Mouse (Mus musculus): ENCODE results near the gene Tab1. TPM values are rescaled to one million over a fixed set of nuclear protein-coding genes. Genes with fewer than 3 reads are reported as not detected.

The Tab1 gene
- polyA plus RNA-seq, 2 experiments: 9.4 to 11.9 TPM

DNA sequence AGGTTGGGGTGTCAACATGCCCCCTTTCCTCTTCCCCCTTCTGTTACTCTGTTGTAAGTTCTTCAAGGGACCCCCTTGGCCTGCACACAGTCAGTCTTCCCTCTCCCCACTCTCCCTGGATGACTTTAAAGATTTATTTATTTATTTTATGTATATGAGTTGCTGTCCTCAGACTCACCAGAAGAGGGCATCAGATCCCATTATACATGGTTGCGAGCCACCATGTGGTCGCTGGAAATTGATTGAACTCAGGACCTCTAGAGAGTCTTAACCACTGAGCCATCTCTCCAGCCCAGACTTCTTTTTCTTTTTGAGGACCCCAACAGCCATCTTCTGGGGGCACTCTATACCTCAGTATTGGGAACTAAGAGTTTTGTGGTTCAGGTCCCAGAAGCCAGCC is 20.4 kb upstream of the Tab1 start:
- 50% methylated on average over 2 of the region's 2 CpGs for WGBS (ENCODE audit: insufficient replicate concordance)
- DNase-seq (ENCODE audit: low read depth in 3 of 3, low spot score in 3 of 3) (no peak), ATAC-seq (ENCODE audit: insufficient read depth) (no peak)
- H3K4me2 ChIP-seq (ENCODE audit: low read depth): no peak overlapping the region
- H3K36me3 ChIP-seq (replicated peaks; ENCODE audit: control insufficient read depth, insufficient read depth, low read depth): no peaks in the 10 kb centered on the region
- H3K4me3 ChIP-seq (ENCODE audit: insufficient read depth in 1 of 2, low read depth in 2 of 2, low read length in 2 of 2): no peak overlapping the region
- no peak for TF ChIP-seq EP300 (IDR thresholded peaks at IDR 0.05; ENCODE audit: low read depth)
- peak; percentile 61 for TF ChIP-seq CTCF (IDR thresholded peaks at IDR 0.05; ENCODE audit: low read depth)
- H3K27me3 ChIP-seq (ENCODE audit: control insufficient read depth, insufficient read depth, low read length): no peaks in the 10 kb centered on the region
- peaks cover 7 to 20% of the 10 kb centered on the region in 2 experiments; a peak in 3 of 4 replicates for H3K4me1 ChIP-seq (replicated peaks; ENCODE audit: control insufficient read depth in 2 of 2, insufficient read depth in 2 of 2, low read length in 1 of 2)
- H3K9me3 ChIP-seq (ENCODE audit: control insufficient read depth, low read length): no peaks in the 10 kb centered on the region
- no peak overlapping the region for H3K27ac ChIP-seq
- H3K9ac ChIP-seq (replicated peaks): no peak overlapping the region

GRCm38 (mm10) chr15:80114414-80114813 is 18.5 kb upstream of the Tab1 start:
- ATAC-seq (ENCODE audit: insufficient read depth): no peak
- 79% methylated on average over 7 of the region's 7 CpGs for WGBS (ENCODE audit: insufficient replicate concordance)

DNA sequence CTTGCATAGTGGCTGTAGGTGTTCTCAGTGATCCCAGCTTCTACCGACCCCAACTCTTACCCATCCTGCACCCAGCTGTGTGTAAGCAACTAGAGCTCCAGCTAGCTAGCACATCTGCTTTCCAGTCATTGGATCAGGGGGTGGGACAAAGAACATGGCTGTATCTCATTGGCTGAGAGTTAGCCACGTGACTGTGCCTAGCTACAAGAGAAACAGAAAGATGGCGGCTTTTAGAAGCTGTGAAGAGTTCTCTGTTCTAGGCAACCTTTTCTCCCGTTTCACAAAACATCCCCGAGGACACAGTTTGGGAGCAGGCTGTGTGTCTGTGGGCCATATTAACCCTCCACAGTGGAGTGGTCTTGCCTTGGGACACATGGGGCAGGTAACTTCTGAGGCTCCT is 17.7 kb upstream of the Tab1 start:
- WGBS (ENCODE audit: insufficient replicate concordance): 53% methylated on average over 5 of the region's 5 CpGs
- Histone ChIP-seq H3K4me1 (replicated peaks; ENCODE audit: control insufficient read depth in 2 of 2, insufficient read depth in 2 of 2, low read length in 1 of 2) (peaks cover 7 to 20% of the 10 kb centered on the region in 2 experiments; a peak in 3 of 4 replicates), H3K4me3 (ENCODE audit: insufficient read depth in 1 of 2, low read depth in 2 of 2, low read length in 2 of 2) (peak overlapping the region in 1 of 2 experiments; percentile 33; a peak in 1 of 4 replicates), H3K27me3 (ENCODE audit: control insufficient read depth, insufficient read depth, low read length) (no peaks in the 10 kb centered on the region), H3K9me3 (ENCODE audit: control insufficient read depth, low read length) (no peaks in the 10 kb centered on the region), H3K27ac (no peak overlapping the region), H3K36me3 (replicated peaks; ENCODE audit: control insufficient read depth, insufficient read depth, low read depth) (no peaks in the 10 kb centered on the region), H3K9ac (replicated peaks) (no peak overlapping the region), H3K4me2 (ENCODE audit: low read depth) (peak overlapping the region; percentile 36)
- DNase-seq (ENCODE audit: low read depth in 3 of 3, low spot score in 3 of 3): no peak
- no peak for TF ChIP-seq CTCF (IDR thresholded peaks at IDR 0.05; ENCODE audit: low read depth)
- no peak for TF ChIP-seq EP300 (IDR thresholded peaks at IDR 0.05; ENCODE audit: low read depth)
- no peak for ATAC-seq (ENCODE audit: insufficient read depth)

More at GRCm38 (mm10) chr15:80114414-80114813, 18.5 kb upstream of the Tab1 start:
- H3K4me3 ChIP-seq (ENCODE audit: insufficient read depth in 1 of 2, low read depth in 2 of 2, low read length in 2 of 2): no peak overlapping the region
- H3K36me3 ChIP-seq (replicated peaks; ENCODE audit: control insufficient read depth, insufficient read depth, low read depth): no peaks in the 10 kb centered on the region
- no peak for DNase-seq (ENCODE audit: low read depth in 3 of 3, low spot score in 3 of 3)
- H3K27ac ChIP-seq: no peak overlapping the region
- no peak overlapping the region for H3K4me2 ChIP-seq (ENCODE audit: low read depth)
- TF ChIP-seq CTCF (IDR thresholded peaks at IDR 0.05; ENCODE audit: low read depth): no peak
- no peak for TF ChIP-seq EP300 (IDR thresholded peaks at IDR 0.05; ENCODE audit: low read depth)
- H3K27me3 ChIP-seq (ENCODE audit: control insufficient read depth, insufficient read depth, low read length): no peaks in the 10 kb centered on the region
- peaks cover 7 to 20% of the 10 kb centered on the region in 2 experiments; a peak in 3 of 4 replicates for H3K4me1 ChIP-seq (replicated peaks; ENCODE audit: control insufficient read depth in 2 of 2, insufficient read depth in 2 of 2, low read length in 1 of 2)
- no peak overlapping the region for H3K9ac ChIP-seq (replicated peaks)
- H3K9me3 ChIP-seq (ENCODE audit: control insufficient read depth, low read length): no peaks in the 10 kb centered on the region

GRCm38 (mm10) chr15:80115866-80116794 is 16.8 kb upstream of the Tab1 start:
- Histone ChIP-seq H3K36me3 (replicated peaks; ENCODE audit: control insufficient read depth, insufficient read depth, low read depth) (no peaks in the 10 kb centered on the region), H3K9ac (replicated peaks) (no peak overlapping the region), H3K4me1 (replicated peaks; ENCODE audit: control insufficient read depth in 2 of 2, insufficient read depth in 2 of 2, low read length in 1 of 2) (peaks cover 7 to 20% of the 10 kb centered on the region in 2 experiments; a peak in 3 of 4 replicates), H3K27ac (no peak overlapping the region), H3K27me3 (ENCODE audit: control insufficient read depth, insufficient read depth, low read length) (no peaks in the 10 kb centered on the region), H3K4me2 (ENCODE audit: low read depth) (peak overlapping the region; percentile 36), H3K9me3 (ENCODE audit: control insufficient read depth, low read length) (no peaks in the 10 kb centered on the region), H3K4me3 (ENCODE audit: insufficient read depth in 1 of 2, low read depth in 2 of 2, low read length in 2 of 2) (no peak overlapping the region)
- TF ChIP-seq CTCF (IDR thresholded peaks at IDR 0.05; ENCODE audit: low read depth) (no peak), EP300 (IDR thresholded peaks at IDR 0.05; ENCODE audit: low read depth) (no peak)
- no peak for DNase-seq (ENCODE audit: low read depth in 3 of 3, low spot score in 3 of 3)
- ATAC-seq (ENCODE audit: insufficient read depth): no peak; the same call in 1 of the 2 replicates
- WGBS (ENCODE audit: insufficient replicate concordance): 65% methylated on average over 13 of the region's 13 CpGs

DNA sequence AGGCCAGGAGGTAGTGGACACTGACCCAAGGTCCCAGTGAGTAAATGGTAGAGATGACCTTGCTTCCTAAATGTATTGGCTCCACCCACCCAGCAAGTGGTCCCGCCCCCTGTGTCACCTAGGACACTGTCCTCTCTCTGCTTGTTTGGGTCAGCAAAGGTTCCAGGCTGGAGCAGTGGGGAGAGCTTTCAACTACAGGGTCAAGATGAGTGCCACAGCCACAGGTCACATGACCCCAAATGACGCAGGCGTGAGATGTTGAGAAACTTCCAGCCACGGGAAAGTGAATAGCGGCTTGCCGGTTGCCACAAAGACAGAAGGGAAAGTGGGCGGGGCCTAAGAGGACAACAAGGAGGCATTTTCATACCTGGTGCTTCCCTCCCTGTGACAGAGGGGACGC is 15.8 kb upstream of the Tab1 start:
- Histone ChIP-seq H3K36me3 (replicated peaks; ENCODE audit: control insufficient read depth, insufficient read depth, low read depth) (no peaks in the 10 kb centered on the region), H3K4me1 (replicated peaks; ENCODE audit: control insufficient read depth in 2 of 2, insufficient read depth in 2 of 2, low read length in 1 of 2) (peaks cover 7 to 20% of the 10 kb centered on the region in 2 experiments; a peak in 3 of 4 replicates), H3K27ac (no peak overlapping the region), H3K4me2 (ENCODE audit: low read depth) (peak overlapping the region; percentile 15; the same call in 1 of the 2 replicates), H3K4me3 (ENCODE audit: insufficient read depth in 1 of 2, low read depth in 2 of 2, low read length in 2 of 2) (no peak overlapping the region), H3K27me3 (ENCODE audit: control insufficient read depth, insufficient read depth, low read length) (no peaks in the 10 kb centered on the region), H3K9me3 (ENCODE audit: control insufficient read depth, low read length) (no peaks in the 10 kb centered on the region), H3K9ac (replicated peaks) (no peak overlapping the region)
- peak; percentile 34; the same call in 1 of the 2 replicates for ATAC-seq (ENCODE audit: insufficient read depth)
- 24% methylated on average over 8 of the region's 8 CpGs for WGBS (ENCODE audit: insufficient replicate concordance)
- TF ChIP-seq EP300 (IDR thresholded peaks at IDR 0.05; ENCODE audit: low read depth) (no peak), CTCF (IDR thresholded peaks at IDR 0.05; ENCODE audit: low read depth) (no peak)
- DNase-seq (ENCODE audit: low read depth in 3 of 3, low spot score in 3 of 3): no peak

All from liver, embryonic 14.5 days (tissue).